Mouse (Mus musculus) hindbrain, postnatal 0 days (tissue): ENCODE results near the gene Ndufaf2. TPM values are rescaled to one million over a fixed set of nuclear protein-coding genes. Genes with fewer than 3 reads are reported as not detected.
A peak's percentile ranks its signal among the peaks of the same experiment; 100 is the strongest.

ENCODE experiments used
- ATAC-seq: fragments of 200-750 bp; cut with Nextera tagmentation; 2 replicates; pipeline ENCODE4 v1.8.0; 2017; ENCODE audit warnings: mild to moderate bottlenecking, moderate TSS enrichment, moderate library complexity
- DNase-seq: peaks from one replicate; pipeline ENCODE4 v3.0.0-alpha.2; 2015; ENCODE audit warnings: low spot score
- H3K27ac ChIP-seq: fragments of 300-500 bp; sonication (generic); 2 replicates; pipeline ENCODE4 v1.5.1; 2014; ENCODE audit warnings: mild to moderate bottlenecking
- H3K27me3 ChIP-seq: fragments of 300-500 bp; sonication (generic); 2 replicates; pipeline ENCODE4 v1.6.1; 2014; ENCODE audit warnings: low read length, mixed read lengths; ENCODE audit not compliant: insufficient read depth
- H3K36me3 ChIP-seq: fragments of 300-500 bp; sonication (generic); 2 replicates; pipeline ENCODE4 v1.6.1; 2014; ENCODE audit warnings: low read length, mixed read lengths; ENCODE audit not compliant: insufficient read depth
- H3K4me1 ChIP-seq: fragments of 300-500 bp; sonication (generic); 2 replicates; pipeline ENCODE4 v1.6.1; 2014; ENCODE audit warnings: antibody characterized with exemption, low read length, mixed read lengths; ENCODE audit not compliant: insufficient read depth
- H3K4me2 ChIP-seq: fragments of 300-500 bp; sonication (generic); 2 replicates; pipeline ENCODE4 v1.6.1; 2014; ENCODE audit warnings: low read depth, mild to moderate bottlenecking, low read length, moderate library complexity, mixed read lengths
- H3K4me3 ChIP-seq: fragments of 300-500 bp; sonication (generic); 2 replicates; pipeline ENCODE4 v1.5.1; 2014; ENCODE audit warnings: low read length
- H3K9ac ChIP-seq: fragments of 300-500 bp; sonication (generic); replicated peaks from 2 replicates; pipeline ENCODE4 v1.6.1; 2014; ENCODE audit warnings: mild to moderate bottlenecking, low read length, moderate library complexity, mixed read lengths
- H3K9me3 ChIP-seq: fragments of 300-500 bp; sonication (generic); 2 replicates; pipeline ENCODE4 v1.6.1; 2016; ENCODE audit warnings: low read length, mixed read lengths
- CTCF ChIP-seq: IDR thresholded peaks from 2 replicates; pipeline ENCODE4 v1.5.1; 2016; ENCODE audit warnings: antibody characterized with exemption, control low read depth, low read depth
- WGBS: fragments of 180-500 bp; shearing (Covaris S2); extraction: QIAGEN DNeasy Blood & Tissue Kit; methylation state at CpG from one replicate; pipeline ENCODE4 v1.1.7; 2014; 5-methylcytosine and 5-hydroxymethylcytosine counted together
- polyA plus RNA-seq: library from polyadenylated mRNA; unstranded; fragments of >200 nt; fragmentation: Nextera tagmentation; extraction: Ambion mirVana; gene quantifications from 2 replicates; pipeline ENCODE4 v1.2.1, GENCODE M21; 2015
- total RNA-seq: library from RNA; depleted of rRNA; stranded (reverse); fragments of >200 nt; gene quantifications from 2 replicates; pipeline ENCODE4 v1.2.3, GENCODE M21; 2014

The Ndufaf2 gene
- total and polyA plus RNA-seq, 2 experiments from 2014 or later = 8.2 to 74.9 TPM

DNA sequence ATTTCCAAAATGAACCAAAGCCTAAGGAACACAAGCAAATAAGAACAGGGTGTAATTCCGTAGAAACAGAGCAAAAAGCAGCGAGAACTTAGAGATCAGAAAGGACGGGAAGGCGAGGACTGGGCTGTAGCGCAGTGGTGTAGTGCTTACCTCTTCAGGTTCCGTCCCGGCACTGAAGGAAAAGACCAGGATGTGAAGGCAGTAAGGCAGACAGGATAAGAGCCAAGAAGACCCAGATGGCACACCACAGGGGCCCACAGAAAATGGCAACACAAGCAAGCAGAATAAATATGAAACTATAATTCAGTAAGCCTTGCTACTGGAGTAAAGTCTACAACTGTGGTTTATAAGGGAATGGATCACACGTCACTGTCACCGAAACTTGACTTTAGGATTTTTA lies 5.5 kb upstream of the Ndufaf2 start:
- DNase-seq (peak; percentile 58), ATAC-seq (peak; percentile 58; the same call in 1 of the 2 replicates)
- Histone ChIP-seq H3K4me1 (peaks cover 6% of the 10 kb centered on the region; the same call in 1 of the 2 replicates), H3K27me3 (no peaks in the 10 kb centered on the region), H3K9me3 (no peaks in the 10 kb centered on the region), H3K36me3 (no peaks in the 10 kb centered on the region; the same call in 1 of the 2 replicates), H3K4me2 (no peak overlapping the region), H3K27ac (no peak overlapping the region), H3K9ac (no peak overlapping the region), H3K4me3 (no peak overlapping the region)
- WGBS = 81% methylated on average over 9 of the region's 9 CpGs
- no peak for TF ChIP-seq CTCF

- H3K4me1 ChIP-seq = peaks cover 6% of the 10 kb centered on the region; the same call in 1 of the 2 replicates
- no peaks in the 10 kb centered on the region; the same call in 1 of the 2 replicates for H3K36me3 ChIP-seq
- TF ChIP-seq CTCF = peak; percentile 57
- peak overlapping the region; percentile 90; the same call in 1 of the 2 replicates for H3K4me2 ChIP-seq
- H3K27me3 ChIP-seq = no peaks in the 10 kb centered on the region
- no peaks in the 10 kb centered on the region for H3K9me3 ChIP-seq
- DNase-seq (peak; percentile 68), ATAC-seq (no peak)
- WGBS = 60% methylated on average over 7 of the region's 7 CpGs
- H3K9ac ChIP-seq = no peak overlapping the region
- no peak overlapping the region for H3K27ac ChIP-seq
- H3K4me3 ChIP-seq = no peak overlapping the region
Measured at GRCm38 (mm10) chr13:108159963-108160362, 1.5 kb upstream of the Ndufaf2 start.

DNA sequence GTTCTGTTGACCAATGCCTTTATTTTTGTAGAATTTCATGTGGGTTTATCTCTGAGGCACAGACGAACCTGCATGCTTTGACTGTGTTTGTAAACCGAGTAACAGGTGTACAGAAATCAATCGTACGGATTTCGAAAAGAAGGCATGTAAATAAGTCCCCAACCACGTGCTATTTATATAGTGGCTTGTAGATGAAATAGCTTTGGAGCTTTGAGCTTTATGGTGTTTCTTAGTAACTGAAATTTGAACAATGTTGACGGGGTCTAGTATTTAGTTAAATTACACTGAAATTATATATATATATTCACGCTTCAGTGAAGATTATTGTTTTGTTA lies 785 bp upstream of the Ndufaf2 start:
- H3K27ac ChIP-seq = no peak overlapping the region
- WGBS = 6% methylated on average over 8 of the region's 8 CpGs
- DNase-seq (no peak), ATAC-seq (no peak)
- H3K9me3 ChIP-seq = no peaks in the 10 kb centered on the region
- no peaks in the 10 kb centered on the region; the same call in 1 of the 2 replicates for H3K36me3 ChIP-seq
- peak overlapping the region; percentile 83 for H3K4me3 ChIP-seq
- peaks cover 6% of the 10 kb centered on the region; the same call in 1 of the 2 replicates for H3K4me1 ChIP-seq
- no peaks in the 10 kb centered on the region for H3K27me3 ChIP-seq
- no peak for TF ChIP-seq CTCF
- peak overlapping the region; percentile 90 for H3K4me2 ChIP-seq
- peak overlapping the region; percentile 59 for H3K9ac ChIP-seq

DNA sequence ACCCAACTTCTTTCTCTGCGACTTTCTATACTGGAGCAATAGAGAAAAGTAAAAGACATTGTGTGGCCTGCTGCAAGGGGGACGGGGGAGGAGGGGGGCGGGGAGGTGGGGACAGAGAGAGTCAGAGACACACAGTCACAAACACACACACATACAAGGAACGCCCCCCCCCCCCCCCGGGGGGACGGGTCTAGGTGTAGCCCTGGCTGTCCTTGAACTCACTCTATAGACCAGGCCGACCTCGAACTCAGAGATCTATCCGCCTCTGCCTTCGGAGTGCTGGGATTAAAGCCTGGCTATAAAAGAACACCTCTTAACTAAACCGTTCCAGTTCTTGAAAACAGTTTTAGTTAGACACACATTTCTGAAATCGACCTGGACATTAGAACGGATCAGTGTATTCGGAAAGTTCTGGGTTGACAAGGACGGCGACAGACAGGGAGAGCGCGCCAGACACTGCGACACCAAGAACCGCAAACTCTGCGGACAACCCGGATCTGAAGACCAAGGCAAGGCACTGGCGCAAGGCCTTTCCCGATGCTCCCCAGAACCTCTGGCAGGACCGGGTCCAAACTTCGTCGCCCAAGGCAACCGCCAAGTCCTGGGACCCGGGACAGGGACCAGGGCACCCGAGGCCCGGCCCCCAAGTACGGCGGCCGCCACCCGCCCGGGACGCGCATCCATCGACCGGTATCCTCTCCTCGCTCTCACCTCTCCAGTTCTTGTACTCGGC lies 525 bp downstream of the Ndufaf2 start:
- Histone ChIP-seq H3K36me3 (no peaks in the 10 kb centered on the region; the same call in 1 of the 2 replicates), H3K4me1 (peaks cover 6% of the 10 kb centered on the region; the same call in 1 of the 2 replicates), H3K9ac (peak overlapping the region; percentile 59), H3K27ac (peak overlapping the region; percentile 20; the same call in 1 of the 2 replicates), H3K9me3 (no peaks in the 10 kb centered on the region), H3K4me2 (peak overlapping the region; percentile 90), H3K4me3 (peak overlapping the region; percentile 83), H3K27me3 (no peaks in the 10 kb centered on the region)
- WGBS = under 1% methylated on average over 38 of the region's 42 CpGs
- TF ChIP-seq CTCF = no peak
- ATAC-seq = no peak; the same call in 1 of the 2 replicates
- DNase-seq = peak; percentile 38

- H3K4me2 ChIP-seq = peak overlapping the region; percentile 90
- no peak for ATAC-seq
- 89% methylated on average over 2 of the region's 2 CpGs for WGBS
Measured at GRCm38 (mm10) chr13:108157156-108157555, 1.3 kb downstream of the Ndufaf2 start.

DNA sequence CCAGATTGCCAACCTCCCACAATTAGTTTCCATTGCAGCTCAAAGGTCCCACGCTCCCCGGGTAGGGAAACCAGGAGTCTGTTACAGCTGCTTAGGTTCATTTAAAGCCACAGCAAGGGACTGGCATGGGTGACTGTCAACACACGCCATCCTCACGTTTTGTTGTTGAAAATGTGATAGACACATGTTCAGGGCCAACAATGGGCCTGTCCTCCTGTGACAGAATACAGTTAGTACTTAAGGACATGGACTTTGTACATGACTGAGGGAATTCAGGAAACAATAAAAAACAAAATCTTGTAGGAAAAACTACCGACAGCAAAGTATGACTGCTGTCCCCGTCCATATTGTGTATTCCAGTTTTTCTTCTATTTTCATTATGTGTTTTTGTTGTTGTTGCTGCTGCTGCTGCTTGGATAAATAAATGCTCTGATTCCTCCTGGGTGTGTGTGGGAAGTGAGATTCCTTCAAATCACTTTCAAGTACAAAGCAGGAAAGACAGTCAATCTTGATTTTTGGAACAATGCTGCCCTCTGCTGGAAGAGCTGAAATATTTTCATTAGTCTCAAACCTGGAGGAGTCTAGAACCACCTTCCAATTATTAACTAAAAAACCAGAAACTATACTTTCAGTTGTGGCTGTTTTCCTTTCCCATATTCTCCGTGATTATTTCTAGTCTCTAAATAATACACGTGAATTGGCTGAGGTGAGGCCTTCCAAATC lies 5.6 kb downstream of the Ndufaf2 start:
- Histone ChIP-seq H3K36me3 (no peaks in the 10 kb centered on the region), H3K27ac (no peak overlapping the region), H3K4me2 (no peak overlapping the region), H3K9me3 (no peaks in the 10 kb centered on the region), H3K4me3 (no peak overlapping the region), H3K4me1 (no peaks in the 10 kb centered on the region; the same call in 1 of the 2 replicates), H3K9ac (no peak overlapping the region), H3K27me3 (no peaks in the 10 kb centered on the region)
- WGBS = 53% methylated on average over 8 of the region's 8 CpGs
- peak; percentile 57 for ATAC-seq
- DNase-seq = peak; percentile 88
- TF ChIP-seq CTCF = peak; percentile 77

More at GRCm38 (mm10) chr13:108157156-108157555, 1.3 kb downstream of the Ndufaf2 start:
- Histone ChIP-seq H3K27me3 (no peaks in the 10 kb centered on the region), H3K9ac (no peak overlapping the region), H3K9me3 (no peaks in the 10 kb centered on the region), H3K4me1 (peaks cover 6% of the 10 kb centered on the region; the same call in 1 of the 2 replicates), H3K27ac (no peak overlapping the region), H3K4me3 (no peak overlapping the region), H3K36me3 (no peaks in the 10 kb centered on the region; the same call in 1 of the 2 replicates)
- DNase-seq = no peak
- no peak for TF ChIP-seq CTCF
